In the genomic region with DNA sequence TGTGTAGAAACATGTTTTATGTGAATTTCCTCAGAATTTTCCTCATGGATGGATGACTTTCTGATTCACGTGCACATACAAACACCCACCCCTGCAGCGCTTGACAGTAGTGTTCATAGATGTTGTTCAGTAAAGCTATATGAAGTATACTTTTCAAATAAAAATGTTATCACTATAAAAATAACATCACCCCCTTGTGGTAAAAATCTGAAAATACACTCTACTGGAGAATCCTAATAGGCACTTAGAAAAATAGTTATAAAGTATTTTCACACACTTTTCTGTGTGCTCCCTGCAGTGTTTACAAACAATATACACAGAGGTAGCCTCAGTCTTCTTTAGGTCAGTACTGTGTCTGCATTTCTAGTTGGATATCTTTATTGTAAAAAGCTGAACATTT, we compare ENCODE assay signal across 16 mouse cellular contexts. TPM values are rescaled to one million over a fixed set of nuclear protein-coding genes. Genes with fewer than 3 reads are reported as not detected.
DNase-seq lines count a peak whose midpoint lies in the region; ATAC-seq and TF ChIP-seq lines count a peak whose summit lies in the region.
"Had no signal": no experiment of that assay in that cellular context is flagged by ENCODE, and none has a peak within 500 bp of the region (broad histone marks: within the 10 kb centered on the region; RNA-seq: fewer than 3 reads in every experiment).

No protein-coding gene starts in this region.

- no peaks in the 10 kb centered on the region for H3K36me3 ChIP-seq in forebrain, postnatal 0 days (ENCODE audit: insufficient read depth)
- no peaks in the 10 kb centered on the region for H3K36me3 ChIP-seq in forebrain, embryonic 13.5 days (ENCODE audit: poor library complexity, severe bottlenecking)
- no peaks in the 10 kb centered on the region for H3K36me3 ChIP-seq in lung, embryonic 14.5 days (ENCODE audit: insufficient read depth)
- peaks cover 0 to 11% of the 10 kb centered on the region in 2 experiments for H3K36me3 ChIP-seq in CH12.LX (replicated peaks in 1 of 2; ENCODE audit: control insufficient read depth in 1 of 2, insufficient read depth in 1 of 2, low read length in 1 of 2)
- H3K36me3 ChIP-seq: liver, embryonic 15.5 days had no signal

- TF ChIP-seq POLR2A in lung, adult 2 months (IDR thresholded peaks at IDR 0.05; ENCODE audit: borderline replicate concordance, extremely low read depth, low read depth, low read length), result no peak
- no peak for TF ChIP-seq POLR2A in CH12.LX (IDR thresholded peaks at IDR 0.05; ENCODE audit: low read depth, low read length)

- 81% methylated on average over 2 of the region's 2 CpGs for WGBS in forebrain, postnatal 0 days
- WGBS in forebrain, embryonic 13.5 days, result 88% methylated on average over 2 of the region's 2 CpGs
- WGBS in lung, embryonic 14.5 days, result 93% methylated on average over 2 of the region's 2 CpGs
- WGBS in lung, adult 2 months, result 92% methylated on average over 2 of the region's 2 CpGs

- TF ChIP-seq RAD21 in CH12.LX (IDR thresholded peaks at IDR 0.05; ENCODE audit: low read depth, low read length), result no peak; the same call in 1 of the 2 replicates

- no peak for TF ChIP-seq EP300 in CH12.LX (IDR thresholded peaks at IDR 0.05; ENCODE audit: low read length)

- no peaks in the 10 kb centered on the region for H3K27me3 ChIP-seq in forebrain, postnatal 0 days (ENCODE audit: insufficient read depth, low read length)
- H3K27me3 ChIP-seq in forebrain, embryonic 13.5 days, result no peaks in the 10 kb centered on the region
- no peaks in the 10 kb centered on the region for H3K27me3 ChIP-seq in lung, embryonic 14.5 days (ENCODE audit: insufficient read depth, low read length)
- H3K27me3 ChIP-seq in CH12.LX (replicated peaks), result no peaks in the 10 kb centered on the region
- H3K27me3 ChIP-seq: liver, embryonic 15.5 days had no signal

- dilution Hi-C loops in CH12.LX (cut with MboI; ENCODE audit: extremely low pct_ligation_motif_present, extremely low pct_unique_long_range_greater_than_20kb, low sequenced_read_pairs), result no loop called here

- no peaks in the 10 kb centered on the region for H3K9me3 ChIP-seq in forebrain, postnatal 0 days (ENCODE audit: low read length)
- H3K9me3 ChIP-seq in forebrain, embryonic 13.5 days (replicated peaks), result no peaks in the 10 kb centered on the region
- no peaks in the 10 kb centered on the region for H3K9me3 ChIP-seq in lung, embryonic 14.5 days (ENCODE audit: low read depth, low read length)
- no peaks in the 10 kb centered on the region for H3K9me3 ChIP-seq in CH12.LX (replicated peaks; ENCODE audit: low read length)
- H3K9me3 ChIP-seq: limb, embryonic 10.5 days; liver, embryonic 15.5 days had no signal

- in situ Hi-C loops in CH12.LX (cut with MboI; ENCODE audit: low pct_ligation_motif_present, low pct_unique_long_range_greater_than_20kb, low sequenced_read_pairs), result no loop called here

- no peak overlapping the region for H3K4me2 ChIP-seq in forebrain, postnatal 0 days (ENCODE audit: low read depth)
- H3K4me2 ChIP-seq in forebrain, embryonic 13.5 days, result no peak overlapping the region
- H3K4me2 ChIP-seq in lung, embryonic 14.5 days, result no peak overlapping the region
- H3K4me2 ChIP-seq in CH12.LX (ENCODE audit: insufficient read depth, low read depth, poor library complexity, severe bottlenecking), result no peak overlapping the region
- H3K4me2 ChIP-seq: liver, embryonic 15.5 days had no signal

- no peak overlapping the region for H3K27ac ChIP-seq in forebrain, postnatal 0 days (ENCODE audit: low read depth, low read length)
- H3K27ac ChIP-seq in forebrain, embryonic 13.5 days, result no peak overlapping the region
- H3K27ac ChIP-seq in lung, embryonic 14.5 days (ENCODE audit: low read depth), result no peak overlapping the region
- no peak overlapping the region for H3K27ac ChIP-seq in CH12.LX (ENCODE audit: insufficient read depth, low read depth)
- H3K27ac ChIP-seq: limb, embryonic 10.5 days; liver, embryonic 15.5 days had no signal

- peak; percentile 32 for TF ChIP-seq CTCF in forebrain, postnatal 0 days (IDR thresholded peaks at IDR 0.05; ENCODE audit: low read depth)
- TF ChIP-seq CTCF in lung, embryonic 14.5 days (IDR thresholded peaks at IDR 0.05; ENCODE audit: low read depth), result peak; percentile 22; the same call in 1 of the 2 replicates
- TF ChIP-seq CTCF in lung, adult 2 months (IDR thresholded peaks at IDR 0.05; ENCODE audit: insufficient read depth, low read length), result no peak
- peak; percentile 13 to 30; a peak in 1 of 4 replicates for TF ChIP-seq CTCF in CH12.LX (conservative IDR thresholded peaks at IDR 0.05 in 1 of 2, IDR thresholded peaks at IDR 0.05 in 1 of 2; ENCODE audit: low read depth in 2 of 2, low read length in 2 of 2)

- DNase-seq in forebrain, postnatal 0 days, result peak; percentile 33
- peak; percentile 52 for DNase-seq in lung, embryonic 14.5 days
- DNase-seq in lung, adult 2 months, result no peak
- DNase-seq in CH12.LX (ENCODE audit: extremely low read depth), result no peak
- no peak for DNase-seq in embryo, embryonic 10.5 days (ENCODE audit: low spot score)
- DNase-seq: adrenal gland, postnatal 10 days; cerebellum, postnatal 36 days; heart, postnatal 14 days; kidney, postnatal 14 days; thymus, postnatal 36 days had no signal

- ATAC-seq in forebrain, postnatal 0 days, result no peak
- no peak for ATAC-seq in forebrain, embryonic 13.5 days
- ATAC-seq in lung, embryonic 14.5 days (ENCODE audit: insufficient read depth), result no peak
- 0 out of 2 replicates have a peak, but pooled peaks have one; percentile 26 for ATAC-seq in megakaryocyte-erythroid progenitor cell, adult 5-6 weeks (replicated peaks; ENCODE audit: low FRiP score, low TSS enrichment, poor library complexity, severe bottlenecking)
- ATAC-seq: inflammation-experienced regulatory T-cells, adult 6 months had no signal

- H3K4me1 ChIP-seq in forebrain, postnatal 0 days (ENCODE audit: insufficient read depth), result no peaks in the 10 kb centered on the region
- no peaks in the 10 kb centered on the region for H3K4me1 ChIP-seq in forebrain, embryonic 13.5 days
- no peaks in the 10 kb centered on the region for H3K4me1 ChIP-seq in lung, embryonic 14.5 days (ENCODE audit: insufficient read depth)
- H3K4me1 ChIP-seq in lung, adult 2 months (ENCODE audit: control insufficient read depth, insufficient read depth, low read length), result no peaks in the 10 kb centered on the region
- no peaks in the 10 kb centered on the region for H3K4me1 ChIP-seq in CH12.LX (ENCODE audit: control insufficient read depth in 1 of 2, insufficient read depth in 2 of 2)
- H3K4me1 ChIP-seq: limb, embryonic 10.5 days; liver, embryonic 15.5 days had no signal

- no peaks in the 10 kb centered on the region for H3K79me2 ChIP-seq in CH12.LX (replicated peaks; ENCODE audit: control insufficient read depth, extremely low read depth, insufficient read depth, poor library complexity, severe bottlenecking)

- no peak overlapping the region for H3K4me3 ChIP-seq in forebrain, postnatal 0 days (ENCODE audit: low read depth, low read length)
- H3K4me3 ChIP-seq in forebrain, embryonic 13.5 days, result no peak overlapping the region
- H3K4me3 ChIP-seq in lung, embryonic 14.5 days (ENCODE audit: low read depth, low read length), result no peak overlapping the region
- H3K4me3 ChIP-seq in lung, adult 2 months (replicated peaks; ENCODE audit: extremely low read depth, low read depth, low read length), result no peak overlapping the region
- no peak overlapping the region for H3K4me3 ChIP-seq in CH12.LX (replicated peaks in 1 of 3; ENCODE audit: low read depth in 2 of 3, low read length in 2 of 3, poor library complexity in 1 of 3)
- H3K4me3 ChIP-seq: limb, embryonic 10.5 days; liver, embryonic 15.5 days; myocyte had no signal

- no peak overlapping the region for H3K9ac ChIP-seq in forebrain, postnatal 0 days
- no peak overlapping the region for H3K9ac ChIP-seq in forebrain, embryonic 13.5 days
- no peak overlapping the region for H3K9ac ChIP-seq in lung, embryonic 14.5 days
- H3K9ac ChIP-seq in CH12.LX (ENCODE audit: insufficient read depth, low read depth), result no peak overlapping the region
- H3K9ac ChIP-seq: liver, embryonic 15.5 days had no signal

TF ChIP-seq in CH12.LX, 34 proteins besides CTCF, POLR2A, EP300 and RAD21 (continues in another document):
- TF ChIP-seq JUN (IDR thresholded peaks at IDR 0.05; ENCODE audit: insufficient read depth, low read depth, low read length) (no peak), UBTF (IDR thresholded peaks at IDR 0.05; ENCODE audit: low read depth, low read length) (no peak), TCF12 (IDR thresholded peaks at IDR 0.05; ENCODE audit: low read depth, low read length) (no peak), BHLHE40 (IDR thresholded peaks at IDR 0.05; ENCODE audit: low read depth, low read length) (no peak), MXI1 (IDR thresholded peaks at IDR 0.05; ENCODE audit: low read depth, low read length) (no peak), MAZ (IDR thresholded peaks at IDR 0.05; ENCODE audit: low read depth, low read length) (no peak), CHD1 (IDR thresholded peaks at IDR 0.05; ENCODE audit: low read depth, low read length) (no peak), ETS1 (conservative IDR thresholded peaks at IDR 0.05; ENCODE audit: low read depth, low read length) (no peak)

RNA-seq across cellular contexts. Expression of a gene that starts 57.9 kb away (rescaled TPM):
- total RNA-seq in forebrain, postnatal 0 days (2014; rRNA removed), result 20.0 and 32.6 TPM in 2 replicates
- 12.8 and 15.7 TPM in 2 replicates for polyA plus RNA-seq in forebrain, postnatal 0 days (2015; fragmentation: Nextera tagmentation; extraction: Ambion mirVana)
- 25.4 and 28.7 TPM in 2 replicates for polyA plus RNA-seq in forebrain, embryonic 13.5 days (2015; fragmentation: Nextera tagmentation; extraction: Ambion mirVana)
- 21.7 and 26.0 TPM in 2 replicates for polyA plus RNA-seq in lung, embryonic 14.5 days (2014; fragmentation: Nextera tagmentation; extraction: Ambion mirVana)
- polyA plus RNA-seq in lung, adult 2 months (2012; rRNA removed), result 7.1 and 10.6 TPM in 2 replicates
- total RNA-seq in CH12.LX (2012; rRNA removed) (12.9 and 13.2 TPM in 2 replicates), CH12.LX (2014; rRNA removed) (29.1 and 30.7 TPM in 2 replicates)
- 11.7 and 12.4 TPM in 2 replicates for polyA plus RNA-seq in CH12.LX (2012; ENCODE audit: insufficient read length, low read depth)
- 17.0 and 22.0 TPM in 2 replicates for total RNA-seq in megakaryocyte-erythroid progenitor cell, adult 5-6 weeks (2014; fragmentation: Nextera tagmentation)
- 20.5 and 24.0 TPM in 2 replicates for total RNA-seq in megakaryocyte-erythroid progenitor cell, adult 5-6 weeks (2017)

RNA-seq across cellular contexts. Expression of a gene that starts 58.5 kb away (rescaled TPM):
- 90.6 and 104 TPM in 2 replicates for total RNA-seq in forebrain, postnatal 0 days (2014; rRNA removed)
- 51.7 and 61.2 TPM in 2 replicates for polyA plus RNA-seq in forebrain, postnatal 0 days (2015; fragmentation: Nextera tagmentation; extraction: Ambion mirVana)
- polyA plus RNA-seq in forebrain, embryonic 13.5 days (2015; fragmentation: Nextera tagmentation; extraction: Ambion mirVana), result 74.4 TPM in 2 replicates
- polyA plus RNA-seq in lung, embryonic 14.5 days (2014; fragmentation: Nextera tagmentation; extraction: Ambion mirVana), result 65.2 and 66.1 TPM in 2 replicates
- polyA plus RNA-seq in lung, adult 2 months (2012; rRNA removed), result 8.2 and 8.7 TPM in 2 replicates
- total RNA-seq in CH12.LX (2012; rRNA removed) (20.1 and 25.6 TPM in 2 replicates), CH12.LX (2014; rRNA removed) (65.1 and 88.5 TPM in 2 replicates)
- 38.9 and 40.6 TPM in 2 replicates for polyA plus RNA-seq in CH12.LX (2012; ENCODE audit: insufficient read length, low read depth)
- 40.0 and 50.6 TPM in 2 replicates for total RNA-seq in megakaryocyte-erythroid progenitor cell, adult 5-6 weeks (2014; fragmentation: Nextera tagmentation)
- total RNA-seq in megakaryocyte-erythroid progenitor cell, adult 5-6 weeks (2017), result 126 and 156 TPM in 2 replicates

Comparison
In these comparisons a context has a peak if more than half of its experiments do, and no peak if none do; other contexts are left out.
1. DNase-seq: peak in forebrain, postnatal 0 days (single experiment) and lung, embryonic 14.5 days (single experiment); none in lung, adult 2 months (single experiment), CH12.LX (single experiment) and embryo, embryonic 10.5 days (single experiment).